Mouse (Mus musculus) frontal cortex, postnatal 10 days (tissue): ENCODE results near the gene Tjp1.

ENCODE experiments used
- DNase-seq, 2 experiments: peaks; one replicate each; pipeline ENCODE4 v3.0.0; 2022; ENCODE audit warnings: low spot score in 2 of 2, mixed read lengths in 1 of 2

The Tjp1 gene

GRCm38 (mm10) chr7:65489195-65489594, 38.4 kb downstream of the Tjp1 start:
- no peak for DNase-seq

GRCm38 (mm10) chr7:65486259-65486681, 41.3 kb downstream of the Tjp1 start:
- peak in 1 of 2 experiments; percentile 21 for DNase-seq

GRCm38 (mm10) chr7:65484170-65484778, 43.3 kb downstream of the Tjp1 start:
- no peak for DNase-seq

- DNase-seq, result no peak
Observed at GRCm38 (mm10) chr7:65482216-65482615, 45.4 kb downstream of the Tjp1 start.

- no peak for DNase-seq
Observed at GRCm38 (mm10) chr7:65472048-65472447, 55.5 kb downstream of the Tjp1 start.

- DNase-seq, result no peak
Observed at GRCm38 (mm10) chr7:65471406-65471805, 56.2 kb downstream of the Tjp1 start.

GRCm38 (mm10) chr7:65470214-65470613, 57.4 kb downstream of the Tjp1 start:
- DNase-seq, result no peak

GRCm38 (mm10) chr7:65469666-65470065, 57.9 kb downstream of the Tjp1 start:
- no peak for DNase-seq

- no peak for DNase-seq
Observed at GRCm38 (mm10) chr7:65468191-65468590, 59.4 kb downstream of the Tjp1 start.

- no peak for DNase-seq
Observed at GRCm38 (mm10) chr7:65467306-65468021, 60.1 kb downstream of the Tjp1 start.

GRCm38 (mm10) chr7:65466137-65466536, 61.4 kb downstream of the Tjp1 start:
- DNase-seq, result no peak

GRCm38 (mm10) chr7:65464518-65465037, 63.0 kb downstream of the Tjp1 start:
- no peak for DNase-seq

- DNase-seq, result no peak
Observed at GRCm38 (mm10) chr7:65463438-65463837, 64.1 kb downstream of the Tjp1 start.

GRCm38 (mm10) chr7:65461412-65461811, 66.2 kb downstream of the Tjp1 start:
- DNase-seq, result no peak

- no peak for DNase-seq
Observed at GRCm38 (mm10) chr7:65460196-65460595, 67.4 kb downstream of the Tjp1 start.

- no peak for DNase-seq
Observed at GRCm38 (mm10) chr7:65456031-65456430, 71.5 kb downstream of the Tjp1 start.

GRCm38 (mm10) chr7:65455208-65455607, 72.4 kb downstream of the Tjp1 start:
- DNase-seq, result no peak

- no peak for DNase-seq
Observed at GRCm38 (mm10) chr7:65454269-65454668, 73.3 kb downstream of the Tjp1 start.

- DNase-seq, result no peak
Observed at GRCm38 (mm10) chr7:65452246-65452645, 75.3 kb downstream of the Tjp1 start.

- DNase-seq, result no peak
Observed at GRCm38 (mm10) chr7:65450158-65450557, 77.4 kb downstream of the Tjp1 start.

- no peak for DNase-seq
Observed at GRCm38 (mm10) chr7:65441505-65441904, 86.1 kb downstream of the Tjp1 start.

- no peak for DNase-seq
Observed at GRCm38 (mm10) chr7:65439518-65439917, 88.1 kb downstream of the Tjp1 start.

GRCm38 (mm10) chr7:65438146-65438545, 89.4 kb downstream of the Tjp1 start:
- no peak for DNase-seq
